In genomic region chr15:75268916-75269829, GRCm38 (mm10) we compare ENCODE assay signal across 20 mouse cellular contexts. TPM values are rescaled to one million over a fixed set of nuclear protein-coding genes. Genes with fewer than 3 reads are reported as not detected.
"Had no signal": no experiment of that assay in that cellular context is flagged by ENCODE, and none has a peak within 500 bp of the region (broad histone marks: within the 10 kb centered on the region; RNA-seq: fewer than 3 reads in every experiment).

No protein-coding gene starts in this region.

- H3K36me3 ChIP-seq: limb, embryonic 12.5 days; liver, embryonic 15.5 days; midbrain, embryonic 13.5 days; neural tube, embryonic 15.5 days had no signal

- H3K4me2 ChIP-seq: limb, embryonic 12.5 days; liver, embryonic 15.5 days; midbrain, embryonic 13.5 days; neural tube, embryonic 15.5 days had no signal

- H3K9ac ChIP-seq: limb, embryonic 12.5 days; liver, embryonic 15.5 days; midbrain, embryonic 13.5 days; neural tube, embryonic 15.5 days had no signal

- H3K27me3 ChIP-seq: limb, embryonic 12.5 days; liver, embryonic 15.5 days; midbrain, embryonic 13.5 days; neural tube, embryonic 15.5 days had no signal

- H3K9me3 ChIP-seq: limb, embryonic 12.5 days; liver, embryonic 15.5 days; midbrain, embryonic 13.5 days; neural tube, embryonic 15.5 days had no signal

- DNase-seq: liver; lung, adult 2 months; lung, postnatal 36 days; right cerebral cortex, adult 18-20 months; right cerebral cortex, postnatal 25 days; thymus, postnatal 14 days had no signal

- H3K4me1 ChIP-seq: limb, embryonic 12.5 days; liver, embryonic 15.5 days; midbrain, embryonic 13.5 days; neural tube, embryonic 15.5 days had no signal

- H3K4me3 ChIP-seq: layer of hippocampus, adult 2 months; limb, embryonic 12.5 days; liver, embryonic 15.5 days; midbrain, embryonic 13.5 days; neural tube, embryonic 15.5 days had no signal

- H3K27ac ChIP-seq: layer of hippocampus, adult 2 months; limb, embryonic 12.5 days; liver, embryonic 15.5 days; midbrain, embryonic 13.5 days; neural tube, embryonic 15.5 days had no signal

- ATAC-seq: lung, postnatal 0 days; midbrain, embryonic 13.5 days had no signal

RNA-seq across cellular contexts. Expression of gene Ly6f, which starts 1.0 kb away (rescaled TPM):
- total RNA-seq: layer of hippocampus, adult 2 months; layer of hippocampus, postnatal 10 days; left cerebral cortex, postnatal 36 days; megakaryocyte progenitor cell, adult 5-6 weeks; midbrain, postnatal 0 days had no signal
- polyA plus RNA-seq: limb, embryonic 12.5 days; liver, embryonic 15.5 days; lung, adult 2 months; lung, postnatal 0 days; midbrain, embryonic 13.5 days; midbrain, postnatal 0 days; neural tube, embryonic 11.5 days; neural tube, embryonic 15.5 days; small intestine, adult 2 months; stomach, embryonic 16.5 days; urinary bladder, adult 2 months had no signal

RNA-seq across cellular contexts. Expression of gene BC025446, which starts 53.0 kb away (rescaled TPM):
- total RNA-seq: layer of hippocampus, adult 2 months; layer of hippocampus, postnatal 10 days; left cerebral cortex, postnatal 36 days; megakaryocyte progenitor cell, adult 5-6 weeks; midbrain, postnatal 0 days had no signal
- polyA plus RNA-seq: limb, embryonic 12.5 days; lung, postnatal 0 days; midbrain, embryonic 13.5 days; midbrain, postnatal 0 days; neural tube, embryonic 11.5 days; neural tube, embryonic 15.5 days had no signal
